Mouse (Mus musculus): ENCODE data around the gene Ing5. TPM values are rescaled to one million over a fixed set of nuclear protein-coding genes. Genes with fewer than 3 reads are reported as not detected.
"Not testable (repeated sequence)": the region's sequence is repeated elsewhere in the genome, so short reads cannot be mapped to it uniquely, and the experiment has no call there.

Ing5 gene
- polyA plus RNA-seq, 1 experiment, result 2.9 TPM

DNA sequence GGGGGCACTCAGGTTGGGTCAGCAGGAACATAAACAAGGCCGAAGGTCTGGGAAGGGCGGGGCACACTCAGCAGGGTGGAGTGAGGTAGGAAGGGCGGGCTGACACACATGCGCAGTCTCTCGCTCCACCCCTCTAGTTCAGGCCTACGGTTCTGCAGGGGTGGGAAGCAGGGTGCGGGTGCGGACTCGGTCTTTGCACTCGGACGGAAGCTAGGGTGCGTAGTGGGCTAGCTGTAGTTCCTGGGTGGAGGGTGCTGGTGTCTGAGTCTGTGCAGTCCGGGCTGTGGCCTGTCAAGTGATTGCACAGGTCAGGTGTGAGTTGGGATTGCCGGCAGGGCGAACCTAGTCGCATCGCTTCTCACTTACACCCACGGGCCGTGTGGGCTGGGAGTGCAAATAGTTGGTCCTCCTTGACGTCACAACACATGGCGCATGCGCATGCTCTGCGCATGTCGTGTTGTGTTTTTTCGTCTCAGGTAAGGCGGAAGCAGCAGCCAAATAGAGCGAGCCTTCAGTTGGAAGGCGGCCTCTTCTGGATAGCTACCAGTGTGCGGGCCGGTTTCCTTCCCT lies 21.4 kb downstream of the Ing5 start:
- H3K4me1 ChIP-seq (ENCODE audit: control insufficient read depth, insufficient read depth, insufficient read length, low read length), result peaks cover 7% of the 10 kb centered on the region; the same call in 1 of the 2 replicates
- H3K36me3 ChIP-seq (ENCODE audit: control insufficient read depth, insufficient read depth, low read length), result peaks cover 3% of the 10 kb centered on the region; the same call in 1 of the 2 replicates
- no peaks in the 10 kb centered on the region for H3K27me3 ChIP-seq (ENCODE audit: control insufficient read depth, insufficient read depth, low read length)
- under 1% methylated on average over 30 of the region's 30 CpGs for WGBS
- TF ChIP-seq POLR2A (IDR thresholded peaks at IDR 0.05; ENCODE audit: low read depth, low read length) (peak; percentile 62), CTCF (IDR thresholded peaks at IDR 0.05; ENCODE audit: extremely low read depth, insufficient read length, insufficient replicate concordance, low read depth, low read length) (0 out of 2 replicates have a peak, but pooled peaks have one; percentile 3)
- H3K27ac ChIP-seq (ENCODE audit: insufficient read depth, low read depth, low read length), result peak overlapping the region; percentile 96
- peak overlapping the region; percentile 68 for H3K4me3 ChIP-seq (ENCODE audit: low read depth, low read length)

- Histone ChIP-seq H3K4me3 (ENCODE audit: low read depth, low read length) (peak overlapping the region; percentile 68), H3K27me3 (ENCODE audit: control insufficient read depth, insufficient read depth, low read length) (no peaks in the 10 kb centered on the region), H3K27ac (ENCODE audit: insufficient read depth, low read depth, low read length) (peak overlapping the region; percentile 96), H3K4me1 (ENCODE audit: control insufficient read depth, insufficient read depth, insufficient read length, low read length) (peaks cover 7% of the 10 kb centered on the region; the same call in 1 of the 2 replicates), H3K36me3 (ENCODE audit: control insufficient read depth, insufficient read depth, low read length) (peaks cover 3% of the 10 kb centered on the region; the same call in 1 of the 2 replicates)
- no peak for TF ChIP-seq POLR2A (IDR thresholded peaks at IDR 0.05; ENCODE audit: low read depth, low read length)
- TF ChIP-seq CTCF (IDR thresholded peaks at IDR 0.05; ENCODE audit: extremely low read depth, insufficient read length, insufficient replicate concordance, low read depth, low read length), result peak; percentile 8; the same call in 1 of the 2 replicates
- 36% methylated on average over 27 of the region's 27 CpGs for WGBS
These were observed 22.2 kb downstream of the Ing5 start for GRCm38 (mm10) chr1:93825771-93826539.

GRCm38 (mm10) chr1:93826540-93826835 lies 22.7 kb downstream of the Ing5 start:
- TF ChIP-seq POLR2A (IDR thresholded peaks at IDR 0.05; ENCODE audit: low read depth, low read length) (no peak), CTCF (IDR thresholded peaks at IDR 0.05; ENCODE audit: extremely low read depth, insufficient read length, insufficient replicate concordance, low read depth, low read length) (no peak)
- H3K36me3 ChIP-seq (ENCODE audit: control insufficient read depth, insufficient read depth, low read length), result peaks cover under 1% of the 10 kb centered on the region; the same call in 1 of the 2 replicates
- no peak overlapping the region for H3K27ac ChIP-seq (ENCODE audit: insufficient read depth, low read depth, low read length)
- H3K27me3 ChIP-seq (ENCODE audit: control insufficient read depth, insufficient read depth, low read length), result no peaks in the 10 kb centered on the region
- WGBS, result 93% methylated on average over 9 of the region's 9 CpGs
- H3K4me3 ChIP-seq (ENCODE audit: low read depth, low read length), result no peak overlapping the region
- peaks cover 7% of the 10 kb centered on the region; the same call in 1 of the 2 replicates for H3K4me1 ChIP-seq (ENCODE audit: control insufficient read depth, insufficient read depth, insufficient read length, low read length)

DNA sequence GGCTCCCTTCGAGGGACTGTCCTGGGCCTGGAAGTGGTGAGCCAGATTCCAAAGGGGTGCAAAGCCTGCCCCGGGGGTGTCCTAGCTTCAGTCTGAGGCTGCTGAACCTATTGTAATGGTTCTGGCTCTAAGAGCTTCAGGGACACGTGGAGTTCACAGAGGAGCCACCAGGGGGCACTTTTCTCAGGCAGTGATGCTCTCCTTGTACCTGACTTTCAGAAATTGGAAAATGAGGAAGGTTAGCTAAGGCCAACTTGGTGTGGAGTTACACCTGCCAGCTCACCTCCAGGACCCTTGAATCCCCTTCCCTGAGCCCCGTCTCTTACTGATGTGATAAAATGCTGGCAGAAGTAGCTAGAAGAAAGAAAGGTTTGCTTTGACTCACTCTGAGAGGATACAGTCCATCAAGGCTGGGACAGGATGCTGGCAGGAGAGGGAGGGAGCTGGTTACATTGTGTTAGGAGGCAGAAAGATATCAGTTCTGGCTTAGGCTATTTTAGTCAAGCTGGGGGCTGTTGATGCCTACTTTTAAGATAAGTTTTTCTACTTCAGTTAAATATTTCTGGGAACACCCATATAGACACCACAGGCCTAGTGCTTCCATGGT lies 29.1 kb downstream of the Ing5 start:
- 44% methylated on average over 4 of the region's 4 CpGs for WGBS
- not testable (repeated sequence) for H3K4me1 ChIP-seq (ENCODE audit: control insufficient read depth, insufficient read depth, insufficient read length, low read length); H3K27me3 ChIP-seq (ENCODE audit: control insufficient read depth, insufficient read depth, low read length); H3K27ac ChIP-seq (ENCODE audit: insufficient read depth, low read depth, low read length); H3K4me3 ChIP-seq (ENCODE audit: low read depth, low read length)
- peak; percentile 26; the same call in 1 of the 2 replicates for TF ChIP-seq CTCF (IDR thresholded peaks at IDR 0.05; ENCODE audit: extremely low read depth, insufficient read length, insufficient replicate concordance, low read depth, low read length)
- peaks cover 26% of the 10 kb centered on the region for H3K36me3 ChIP-seq (ENCODE audit: control insufficient read depth, insufficient read depth, low read length)

GRCm38 (mm10) chr1:93834671-93835150 lies 30.9 kb downstream of the Ing5 start:
- no peaks in the 10 kb centered on the region for H3K4me1 ChIP-seq (ENCODE audit: control insufficient read depth, insufficient read depth, insufficient read length, low read length)
- no peaks in the 10 kb centered on the region for H3K27me3 ChIP-seq (ENCODE audit: control insufficient read depth, insufficient read depth, low read length)
- TF ChIP-seq POLR2A (IDR thresholded peaks at IDR 0.05; ENCODE audit: low read depth, low read length), result no peak
- no peak for TF ChIP-seq CTCF (IDR thresholded peaks at IDR 0.05; ENCODE audit: extremely low read depth, insufficient read length, insufficient replicate concordance, low read depth, low read length)
- no peak overlapping the region for H3K4me3 ChIP-seq (ENCODE audit: low read depth, low read length)
- whole genome bisulfite sequencing, result 88% methylated on average over 7 of the region's 7 CpGs
- peaks cover 29% of the 10 kb centered on the region for H3K36me3 ChIP-seq (ENCODE audit: control insufficient read depth, insufficient read depth, low read length)
- no peak overlapping the region for H3K27ac ChIP-seq (ENCODE audit: insufficient read depth, low read depth, low read length)

- no peaks in the 10 kb centered on the region for H3K27me3 ChIP-seq (ENCODE audit: control insufficient read depth, insufficient read depth, low read length)
- H3K27ac ChIP-seq (ENCODE audit: insufficient read depth, low read depth, low read length), result no peak overlapping the region
- TF ChIP-seq POLR2A (IDR thresholded peaks at IDR 0.05; ENCODE audit: low read depth, low read length) (no peak), CTCF (IDR thresholded peaks at IDR 0.05; ENCODE audit: extremely low read depth, insufficient read length, insufficient replicate concordance, low read depth, low read length) (no peak)
- no peaks in the 10 kb centered on the region for H3K4me1 ChIP-seq (ENCODE audit: control insufficient read depth, insufficient read depth, insufficient read length, low read length)
- WGBS, result over 99% methylated on average over 4 of the region's 4 CpGs
- no peak overlapping the region for H3K4me3 ChIP-seq (ENCODE audit: low read depth, low read length)
- H3K36me3 ChIP-seq (ENCODE audit: control insufficient read depth, insufficient read depth, low read length), result peaks cover 29% of the 10 kb centered on the region
These were observed 31.4 kb downstream of the Ing5 start for GRCm38 (mm10) chr1:93835211-93835610.
